Mouse (Mus musculus) small intestine, adult 2 months (tissue): Measurements from ENCODE around the gene Selplg.

ENCODE experiments used
- CTCF ChIP-seq: fragments of 200-500 bp; IDR thresholded peaks from 2 replicates; pipeline ENCODE4 v1.5.1; 2012; ENCODE audit warnings: low read depth, mild to moderate bottlenecking, control low read depth, inconsistent platforms, low read length, moderate library complexity, mixed read lengths; ENCODE audit not compliant: insufficient replicate concordance, insufficient read length; ENCODE audit errors: extremely low read depth
- POLR2A ChIP-seq: fragments of 200-500 bp; IDR thresholded peaks from 2 replicates; pipeline ENCODE4 v1.6.1; 2012; ENCODE audit warnings: low read depth, mild to moderate bottlenecking, control low read depth, inconsistent platforms, low read length, moderate library complexity

- TF ChIP-seq CTCF = no peak
- no peak for TF ChIP-seq POLR2A
These were observed 56.9 kb downstream of the Selplg start for GRCm38 (mm10) chr5:113775585-113775984.
